15 mouse cellular contexts compared by ENCODE assay signal in the genomic region with DNA sequence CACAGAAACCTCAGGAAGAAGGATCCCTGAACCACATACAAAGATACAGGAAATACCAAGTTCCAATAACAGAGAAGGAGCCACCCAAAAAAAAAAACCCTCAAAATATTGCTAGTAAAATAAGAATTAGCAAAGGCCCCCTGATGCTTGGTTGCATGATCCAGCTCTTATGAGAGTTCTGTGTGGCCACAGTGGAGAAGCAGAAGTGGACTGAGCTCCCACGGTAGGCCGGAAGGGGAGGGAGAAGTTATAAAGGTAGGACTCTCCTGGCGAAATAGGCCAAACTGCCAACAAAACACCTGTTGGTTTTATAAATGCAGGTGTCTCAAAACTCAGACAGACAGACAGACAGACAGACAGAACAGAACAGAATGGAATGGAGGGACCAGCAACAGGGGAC.
"Had no signal": no experiment of that assay in that cellular context is flagged by ENCODE, and none has a peak within 500 bp of the region (broad histone marks: within the 10 kb centered on the region; RNA-seq: fewer than 3 reads in every experiment).

No protein-coding gene starts in this region.

- DNase-seq: liver, postnatal 0 days; right cerebral cortex, postnatal 14 days; thymus, adult 2 months; thymus, postnatal 25 days had no signal

- ATAC-seq: midbrain, embryonic 15.5 days had no signal

- H3K4me3 ChIP-seq: liver, embryonic 15.5 days; lung, embryonic 15.5 days; megakaryocyte, embryonic 14.5 days; midbrain, embryonic 13.5 days; midbrain, embryonic 15.5 days; myocyte; neural tube, embryonic 13.5 days; neural tube, embryonic 15.5 days; stomach, embryonic 15.5 days had no signal

- H3K27ac ChIP-seq: liver, embryonic 15.5 days; lung, embryonic 15.5 days; macrophage; midbrain, embryonic 13.5 days; midbrain, embryonic 15.5 days; neural tube, embryonic 13.5 days; neural tube, embryonic 15.5 days; stomach, embryonic 15.5 days; stomach, postnatal 0 days had no signal
